Mouse (Mus musculus) G1E (cell line): ENCODE measurements around the gene Dnajc1. TPM values are rescaled to one million over a fixed set of nuclear protein-coding genes. Genes with fewer than 3 reads are reported as not detected.
A peak's percentile ranks its signal among the peaks of the same experiment; 100 is the strongest.

Experiments used
- ATAC-seq: 2 replicates; pipeline ENCODE4 v1.8.0; 2016; ENCODE audit warnings: mild to moderate bottlenecking; ENCODE audit not compliant: insufficient number of reproducible peaks, poor library complexity, low FRiP score, severe bottlenecking; ENCODE audit errors: extremely low read depth
- DNase-seq: peaks from one replicate; pipeline ENCODE4 v3.0.0; 2012; ENCODE audit warnings: low spot score
- H3K27me3 ChIP-seq: 2 replicates; pipeline ENCODE4 v1.6.1; 2012; ENCODE audit warnings: mild to moderate bottlenecking, low read length, inconsistent platforms; ENCODE audit not compliant: insufficient read depth
- H3K36me3 ChIP-seq: replicated peaks from 2 replicates; pipeline ENCODE3; 2012; ENCODE audit warnings: mild to moderate bottlenecking, inconsistent platforms
- H3K4me1 ChIP-seq: 2 replicates; pipeline ENCODE4 v1.6.1; 2012; ENCODE audit warnings: low read depth, low read length, inconsistent platforms, mixed read lengths; ENCODE audit not compliant: insufficient read depth
- H3K4me3 ChIP-seq: 2 replicates; pipeline ENCODE4 v1.5.1; 2012; ENCODE audit warnings: low read depth, mild to moderate bottlenecking, inconsistent platforms, low read length, moderate library complexity, mixed read lengths
- H3K9me3 ChIP-seq: replicated peaks from 2 replicates; pipeline ENCODE4 v1.6.1; 2012; ENCODE audit warnings: inconsistent platforms
- CTCF ChIP-seq: IDR thresholded peaks from 2 replicates; pipeline ENCODE4 v1.5.1; 2012; ENCODE audit warnings: low read depth, low read length, inconsistent platforms, mixed read lengths
- GATA1 ChIP-seq: IDR thresholded peaks from 2 replicates; pipeline ENCODE4 v1.6.1; 2012; ENCODE audit warnings: borderline replicate concordance, low read length, inconsistent platforms, mixed read lengths
- GATA2 ChIP-seq: IDR thresholded peaks from 2 replicates; pipeline ENCODE4 v1.6.1; 2012; ENCODE audit warnings: low read depth, low read length, inconsistent platforms, borderline replicate concordance
- POLR2AphosphoS5 ChIP-seq: IDR thresholded peaks from 2 replicates; pipeline ENCODE4 v1.6.1; 2012; ENCODE audit warnings: low read depth, low read length, inconsistent platforms; ENCODE audit not compliant: insufficient replicate concordance
- TAL1 ChIP-seq: conservative IDR thresholded peaks from 2 replicates; pipeline ENCODE4 v1.6.1; 2012; ENCODE audit warnings: low read depth, low read length, inconsistent platforms, mixed read lengths
- polyA plus RNA-seq: library from polyadenylated mRNA; stranded (reverse); fragments of >175 nt; gene quantifications from 2 replicates; pipeline ENCODE4 v1.2.3, GENCODE M21; 2012
- total RNA-seq, 2 experiments: library from RNA; stranded (forward) in 1 of 2; stranded (reverse) in 1 of 2; fragments of 200-1000 nt in 1 of 2; fragments of >200 nt in 1 of 2; fragmentation: Nextera tagmentation in 1 of 2; gene quantifications; 2 replicates each; pipeline ENCODE4 v1.2.3; 2014 to 2017

The Dnajc1 gene
- total and polyA plus RNA-seq, 3 experiments: 21.4 to 33.7 (median 32.4) TPM

DNA sequence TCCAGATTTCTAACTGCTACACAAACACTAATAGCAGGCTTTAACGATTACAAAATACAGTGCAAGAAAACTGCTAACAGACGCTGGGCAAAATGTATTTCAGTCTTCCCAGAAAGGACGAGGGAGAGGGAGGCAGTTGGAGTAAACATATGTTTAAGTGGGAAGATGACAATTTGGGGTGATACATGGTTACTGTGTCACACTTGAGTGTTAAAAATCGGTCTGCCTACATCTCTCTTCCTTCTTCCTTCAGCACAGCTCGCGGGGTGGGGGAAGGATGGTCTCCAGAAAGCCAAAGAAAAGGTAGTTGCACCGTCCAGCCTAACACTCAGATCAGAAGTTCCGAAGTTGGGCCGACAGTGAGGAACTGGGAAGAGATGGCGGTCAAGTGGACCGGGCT is 769 bp downstream of the Dnajc1 start:
- Histone ChIP-seq H3K36me3 (peaks cover 9% of the 10 kb centered on the region), H3K4me3 (peak overlapping the region; percentile 88), H3K4me1 (peaks cover 16% of the 10 kb centered on the region), H3K9me3 (peaks cover 2% of the 10 kb centered on the region; the same call in 1 of the 2 replicates), H3K27me3 (peaks cover 3% of the 10 kb centered on the region; the same call in 1 of the 2 replicates)
- DNase-seq: no peak
- TF ChIP-seq POLR2AphosphoS5 (no peak), CTCF (no peak), GATA1 (no peak), GATA2 (no peak), TAL1 (no peak)
- ATAC-seq: no peak

DNA sequence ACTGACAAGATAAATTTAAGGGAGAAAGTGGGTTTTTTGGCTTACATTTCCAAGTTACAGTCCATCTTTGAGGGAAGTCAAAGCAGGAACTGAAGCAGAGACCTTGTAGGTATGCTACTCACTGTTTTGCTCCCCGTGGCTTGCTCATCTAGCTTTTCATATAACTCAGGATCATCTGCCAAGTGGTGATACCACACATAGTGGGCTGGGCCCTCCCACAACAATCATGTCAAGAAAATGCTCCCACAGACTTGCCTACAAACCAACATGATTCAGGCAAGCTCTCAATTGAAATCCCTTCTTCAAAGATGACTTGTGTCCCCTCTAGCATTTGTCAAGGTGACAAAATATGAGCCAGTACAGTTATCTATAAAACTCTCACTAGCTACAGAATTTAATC is 3.0 kb downstream of the Dnajc1 start:
- Histone ChIP-seq H3K27me3 (no peaks in the 10 kb centered on the region), H3K4me3 (no peak overlapping the region), H3K9me3 (no peaks in the 10 kb centered on the region; the same call in 1 of the 2 replicates), H3K4me1 (peaks cover 16% of the 10 kb centered on the region), H3K36me3 (peaks cover 11% of the 10 kb centered on the region)
- DNase-seq (no peak), ATAC-seq (no peak)
- TF ChIP-seq GATA2 (no peak), TAL1 (no peak), CTCF (no peak), POLR2AphosphoS5 (no peak), GATA1 (no peak)

DNA sequence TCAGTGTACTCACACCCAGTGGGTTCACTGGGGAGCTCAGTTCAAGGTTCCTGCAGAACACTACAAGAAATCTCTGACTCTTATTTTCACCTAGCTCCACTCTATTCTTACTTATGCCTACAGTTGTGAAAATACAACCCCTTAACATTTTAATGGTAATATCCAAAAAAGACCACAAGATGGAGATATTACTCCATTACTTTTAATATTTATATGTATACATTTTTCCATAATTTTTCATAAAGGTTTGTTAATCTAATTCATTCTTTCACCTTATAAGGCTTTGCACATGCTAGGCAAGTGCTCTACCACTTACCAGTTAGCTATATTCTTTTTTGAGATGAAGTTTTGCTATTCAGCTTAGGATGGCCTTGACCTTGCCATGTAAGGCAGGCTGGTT is 11.0 kb downstream of the Dnajc1 start:
- no peak for ATAC-seq
- TF ChIP-seq TAL1 (no peak), CTCF (no peak), POLR2AphosphoS5 (no peak), GATA2 (no peak), GATA1 (no peak)
- no peak overlapping the region for H3K4me3 ChIP-seq
- H3K36me3 ChIP-seq: peaks cover 3% of the 10 kb centered on the region
- DNase-seq: no peak
- H3K4me1 ChIP-seq: no peaks in the 10 kb centered on the region
- H3K9me3 ChIP-seq: no peaks in the 10 kb centered on the region
- no peaks in the 10 kb centered on the region for H3K27me3 ChIP-seq

DNA sequence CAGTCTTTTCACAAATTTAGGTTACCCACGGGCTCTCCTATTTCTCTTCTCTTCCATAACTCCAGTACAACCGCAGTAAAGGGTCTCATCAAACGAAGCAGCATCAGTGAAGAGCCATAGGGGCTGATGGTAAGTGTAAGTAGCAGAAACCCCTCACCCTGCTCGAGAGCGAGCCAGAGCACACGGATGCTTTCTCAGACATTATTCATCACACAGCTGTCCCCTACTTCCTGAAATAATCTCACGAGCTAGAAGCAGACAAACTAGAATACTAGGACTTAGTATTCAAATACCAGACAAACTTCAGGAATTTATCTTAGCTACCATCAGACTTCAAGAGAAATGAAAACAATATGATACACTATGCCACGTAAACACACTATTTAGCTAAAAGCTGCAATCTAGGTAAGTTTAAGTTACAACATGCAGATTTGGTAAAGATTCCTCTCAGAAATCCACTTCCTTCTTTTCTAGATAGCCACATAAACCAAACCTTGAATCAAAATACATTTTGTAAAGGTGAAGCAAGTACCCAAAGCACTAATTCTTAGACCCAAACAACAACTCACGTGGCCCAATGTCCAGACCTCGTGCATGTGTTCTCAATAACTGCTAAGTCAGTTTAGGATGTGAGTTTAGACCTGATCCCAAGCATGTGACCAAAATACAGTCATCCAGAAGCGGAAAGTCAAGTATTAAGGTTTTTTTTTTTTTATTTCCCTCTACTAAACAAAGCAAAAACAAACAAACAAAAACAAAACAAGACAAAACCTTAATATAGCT is 20.0 kb downstream of the Dnajc1 start:
- no peak overlapping the region for H3K4me3 ChIP-seq
- no peaks in the 10 kb centered on the region for H3K27me3 ChIP-seq
- DNase-seq (no peak), ATAC-seq (no peak)
- H3K4me1 ChIP-seq: no peaks in the 10 kb centered on the region
- TF ChIP-seq CTCF: no peak
- H3K9me3 ChIP-seq: no peaks in the 10 kb centered on the region
- no peaks in the 10 kb centered on the region for H3K36me3 ChIP-seq

DNA sequence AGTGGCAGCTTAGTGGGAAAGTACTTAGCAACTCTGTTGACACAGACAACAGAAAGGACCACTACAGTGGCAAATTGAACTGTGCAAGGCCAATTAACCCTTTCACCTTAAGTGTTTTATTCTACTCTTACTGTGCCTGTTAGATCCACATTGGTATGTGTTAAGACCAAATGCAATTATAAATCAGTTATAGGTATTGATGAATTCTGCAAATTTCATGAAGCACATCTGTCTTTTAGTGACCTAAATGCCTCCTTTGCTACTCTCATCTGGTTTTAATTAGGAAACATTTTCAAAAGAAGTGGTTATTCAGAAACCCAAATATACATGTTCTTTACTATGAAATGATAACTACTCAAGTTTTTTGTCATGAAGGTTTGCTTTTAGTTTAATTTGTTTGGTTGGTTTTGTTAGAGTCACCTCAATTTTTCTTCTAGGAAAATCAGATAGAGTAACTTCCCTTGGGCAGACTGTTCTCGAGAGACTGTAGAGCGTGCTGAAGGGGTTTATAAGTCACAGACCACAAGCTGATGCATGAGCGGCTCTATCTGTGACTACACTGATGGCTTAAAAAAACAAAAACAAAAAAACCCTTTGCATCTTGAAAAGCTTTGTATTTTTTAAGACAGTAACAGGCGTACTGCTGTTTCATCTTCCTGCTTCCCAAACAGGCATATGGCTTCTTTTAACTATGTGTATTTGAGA is 21.7 kb downstream of the Dnajc1 start:
- TF ChIP-seq POLR2AphosphoS5 (no peak), GATA1 (no peak), TAL1 (no peak), CTCF (no peak), GATA2 (no peak)
- Histone ChIP-seq H3K27me3 (no peaks in the 10 kb centered on the region), H3K4me1 (no peaks in the 10 kb centered on the region), H3K9me3 (peaks cover 2% of the 10 kb centered on the region), H3K36me3 (peaks cover 2% of the 10 kb centered on the region), H3K4me3 (no peak overlapping the region)
- ATAC-seq (no peak), DNase-seq (no peak)

DNA sequence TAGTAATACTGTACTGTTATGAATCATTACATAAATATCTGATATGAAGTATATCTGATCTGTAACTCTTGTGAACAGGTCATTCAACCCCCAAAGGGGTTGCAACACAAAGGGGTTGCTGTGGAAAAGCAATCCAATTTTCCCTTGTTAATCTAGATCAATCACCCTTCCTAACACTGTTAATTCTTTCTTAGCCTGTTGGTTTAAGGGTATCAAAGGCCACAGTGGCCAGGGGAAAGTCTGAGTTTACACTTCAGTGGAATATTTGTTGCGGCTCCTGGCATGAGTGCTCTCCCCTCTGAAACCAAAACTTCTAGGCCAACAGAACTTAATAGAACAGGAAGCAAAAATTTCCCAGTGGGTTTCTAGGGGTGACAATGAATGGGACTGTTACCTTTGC is 28.2 kb downstream of the Dnajc1 start:
- ATAC-seq (no peak), DNase-seq (no peak)
- Histone ChIP-seq H3K36me3 (peaks cover 17% of the 10 kb centered on the region), H3K9me3 (peaks cover 13% of the 10 kb centered on the region), H3K4me1 (no peaks in the 10 kb centered on the region), H3K4me3 (no peak overlapping the region), H3K27me3 (no peaks in the 10 kb centered on the region)
- TF ChIP-seq GATA1: no peak
- no peak for TF ChIP-seq TAL1
- no peak for TF ChIP-seq CTCF
- no peak for TF ChIP-seq POLR2AphosphoS5
